Mouse (Mus musculus) cerebellum, adult 2 months (tissue): ENCODE results near the gene Fabp6.

ENCODE experiments used
- CTCF ChIP-seq: fragments of 200-500 bp; IDR thresholded peaks from 2 replicates; pipeline ENCODE4 v1.5.1; 2011; ENCODE audit warnings: low read depth, mild to moderate bottlenecking, control low read depth, low read length, moderate library complexity, borderline replicate concordance; ENCODE audit not compliant: insufficient read depth
- POLR2A ChIP-seq: fragments of 200-500 bp; IDR thresholded peaks from 2 replicates; pipeline ENCODE4 v1.6.1; 2011; ENCODE audit warnings: low read length, control low read depth, borderline replicate concordance; ENCODE audit not compliant: insufficient read depth

- TF ChIP-seq CTCF (peak; percentile 82), POLR2A (no peak)
These were observed 11.6 kb upstream of the Fabp6 start for GRCm38 (mm10) chr11:43612834-43613488.
